Mouse (Mus musculus): ENCODE results near the gene Cldn19. TPM values are rescaled to one million over a fixed set of nuclear protein-coding genes. Genes with fewer than 3 reads are reported as not detected.
A peak's percentile ranks its signal among the peaks of the same experiment; 100 is the strongest.

Cldn19 gene
- polyA plus RNA-seq, 1 experiment from 2014 or later: not detected

DNA sequence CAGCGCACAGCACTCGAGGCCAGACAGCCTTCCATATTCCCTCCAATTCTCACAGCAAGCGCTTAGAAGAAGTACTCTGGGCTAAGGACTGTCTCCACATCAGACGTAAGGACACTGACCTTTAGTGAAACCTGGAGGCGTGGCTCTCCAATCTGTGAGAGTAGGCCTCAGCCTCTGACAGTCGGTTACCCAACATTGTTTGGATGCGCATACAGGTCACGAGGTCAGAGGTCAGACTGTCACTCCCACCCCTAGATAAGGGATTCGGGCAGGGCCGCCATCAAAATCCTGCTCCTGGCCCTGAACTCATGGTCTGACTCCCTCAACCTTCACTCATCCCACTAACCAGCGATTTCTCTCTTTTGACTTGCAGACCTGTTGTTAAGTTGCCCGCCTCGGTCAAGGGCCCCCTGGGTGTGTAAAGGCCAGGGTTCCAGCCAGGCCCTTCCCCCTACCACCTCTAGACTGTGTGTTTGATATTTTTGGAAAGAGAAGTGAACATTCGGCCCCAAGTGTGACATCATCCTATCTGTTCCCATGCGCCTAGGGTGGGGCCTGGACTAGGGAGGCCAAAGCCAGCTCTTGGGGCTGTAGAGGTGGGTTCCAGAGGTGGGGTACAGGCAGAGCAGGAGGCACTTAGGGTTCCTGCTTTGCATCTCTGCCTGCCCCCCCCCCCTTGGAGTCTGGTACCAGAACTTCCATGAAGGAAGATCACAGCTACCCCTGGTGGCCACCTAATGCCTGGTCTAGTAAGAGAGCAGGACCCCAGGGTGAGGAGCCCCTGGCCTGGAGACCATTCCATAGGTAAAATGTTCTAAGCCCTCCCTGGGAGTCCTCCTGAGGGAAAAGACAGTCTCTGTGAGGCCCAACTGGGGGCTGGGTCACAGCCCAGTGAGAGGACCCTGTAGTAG is 4.4 kb downstream of the Cldn19 start:
- Histone ChIP-seq H3K27ac (ENCODE audit: low read depth, low read length) (no peak overlapping the region), H3K4me3 (ENCODE audit: low read depth, low read length) (no peak overlapping the region), H3K9ac (ENCODE audit: low read depth, low read length) (no peak overlapping the region), H3K4me1 (ENCODE audit: control insufficient read depth, insufficient read depth, low read length) (0 out of 2 replicates have a peak, but pooled peaks cover 2% of the 10 kb centered on the region), H3K36me3 (ENCODE audit: control insufficient read depth, insufficient read depth, low read length) (no peaks in the 10 kb centered on the region), H3K27me3 (ENCODE audit: control insufficient read depth, insufficient read depth, low read length) (no peaks in the 10 kb centered on the region), H3K4me2 (no peak overlapping the region), H3K9me3 (replicated peaks; ENCODE audit: control insufficient read depth, low read length) (no peaks in the 10 kb centered on the region)
- ATAC-seq (replicated peaks; ENCODE audit: insufficient number of reproducible peaks, low FRiP score, low TSS enrichment): peak; percentile 25; the same call in 1 of the 2 replicates
- 74% methylated on average over 15 of the region's 15 CpGs for WGBS (ENCODE audit: insufficient replicate concordance)

DNA sequence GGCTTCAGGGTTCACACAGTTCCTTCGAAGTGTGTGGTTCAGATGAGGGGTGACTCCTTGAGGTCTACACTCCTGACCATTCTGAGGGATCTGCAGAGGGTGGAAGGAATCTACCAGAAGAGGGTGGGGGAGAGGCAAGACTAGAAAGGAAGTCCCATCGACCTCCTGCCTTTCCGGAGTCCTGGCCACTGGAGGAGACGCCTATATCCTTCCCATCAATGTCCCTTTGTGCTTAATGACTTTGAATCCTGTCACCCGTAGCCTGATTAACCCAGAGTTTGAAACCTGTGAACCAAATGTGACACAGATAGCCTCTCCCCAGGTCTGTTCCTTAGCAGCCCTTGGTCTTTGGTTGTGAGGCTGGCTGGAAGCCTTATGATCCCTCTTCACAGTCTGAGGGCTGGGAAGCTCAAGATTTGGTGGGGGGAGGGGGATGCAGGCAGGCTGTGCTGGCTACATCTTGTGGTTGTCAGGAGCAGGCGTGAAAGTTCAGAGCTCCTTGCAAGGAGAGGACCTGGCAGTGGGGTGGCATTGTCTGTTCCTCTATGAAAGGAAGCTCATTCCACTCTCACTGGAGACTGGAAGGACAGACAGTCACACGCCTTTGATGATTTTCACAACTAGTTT is 6.0 kb downstream of the Cldn19 start:
- H3K9ac ChIP-seq (ENCODE audit: low read depth, low read length): no peak overlapping the region
- no peak overlapping the region for H3K4me3 ChIP-seq (ENCODE audit: low read depth, low read length)
- no peaks in the 10 kb centered on the region for H3K9me3 ChIP-seq (replicated peaks; ENCODE audit: control insufficient read depth, low read length)
- no peak overlapping the region for H3K4me2 ChIP-seq
- no peak overlapping the region for H3K27ac ChIP-seq (ENCODE audit: low read depth, low read length)
- H3K4me1 ChIP-seq (ENCODE audit: control insufficient read depth, insufficient read depth, low read length): 0 out of 2 replicates have a peak, but pooled peaks cover 2% of the 10 kb centered on the region
- no peak for ATAC-seq (replicated peaks; ENCODE audit: insufficient number of reproducible peaks, low FRiP score, low TSS enrichment)
- WGBS (ENCODE audit: insufficient replicate concordance): 35% methylated on average over 7 of the region's 7 CpGs
- no peaks in the 10 kb centered on the region for H3K27me3 ChIP-seq (ENCODE audit: control insufficient read depth, insufficient read depth, low read length)
- no peaks in the 10 kb centered on the region for H3K36me3 ChIP-seq (ENCODE audit: control insufficient read depth, insufficient read depth, low read length)

DNA sequence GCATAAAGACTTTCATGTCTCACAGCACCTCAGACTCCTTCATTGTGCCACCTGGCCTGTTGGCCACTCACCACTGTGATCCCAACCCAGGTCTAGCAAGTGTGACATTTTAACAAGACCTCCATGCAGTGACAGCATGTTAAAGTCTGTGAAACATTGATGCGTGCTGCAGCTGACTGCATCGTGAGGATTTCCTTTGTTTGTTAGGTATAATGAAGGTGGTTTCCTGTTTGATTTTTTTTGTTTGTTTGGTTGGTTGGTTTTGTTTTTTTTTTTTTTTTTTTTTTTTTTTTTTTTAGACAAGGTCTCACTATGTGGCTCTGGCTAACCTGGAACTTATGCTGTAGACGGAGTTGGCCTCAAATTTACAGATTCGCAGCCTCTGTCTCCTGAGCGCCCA is 7.3 kb downstream of the Cldn19 start:
- Histone ChIP-seq H3K4me1 (ENCODE audit: control insufficient read depth, insufficient read depth, low read length) (0 out of 2 replicates have a peak, but pooled peaks cover 2% of the 10 kb centered on the region), H3K4me2 (no peak overlapping the region), H3K27ac (ENCODE audit: low read depth, low read length) (no peak overlapping the region), H3K36me3 (ENCODE audit: control insufficient read depth, insufficient read depth, low read length) (no peaks in the 10 kb centered on the region), H3K9ac (ENCODE audit: low read depth, low read length) (no peak overlapping the region), H3K4me3 (ENCODE audit: low read depth, low read length) (no peak overlapping the region), H3K9me3 (replicated peaks; ENCODE audit: control insufficient read depth, low read length) (no peaks in the 10 kb centered on the region), H3K27me3 (ENCODE audit: control insufficient read depth, insufficient read depth, low read length) (no peaks in the 10 kb centered on the region)
- ATAC-seq (replicated peaks; ENCODE audit: insufficient number of reproducible peaks, low FRiP score, low TSS enrichment): no peak
- WGBS (ENCODE audit: insufficient replicate concordance): 87% methylated on average over 5 of the region's 5 CpGs

DNA sequence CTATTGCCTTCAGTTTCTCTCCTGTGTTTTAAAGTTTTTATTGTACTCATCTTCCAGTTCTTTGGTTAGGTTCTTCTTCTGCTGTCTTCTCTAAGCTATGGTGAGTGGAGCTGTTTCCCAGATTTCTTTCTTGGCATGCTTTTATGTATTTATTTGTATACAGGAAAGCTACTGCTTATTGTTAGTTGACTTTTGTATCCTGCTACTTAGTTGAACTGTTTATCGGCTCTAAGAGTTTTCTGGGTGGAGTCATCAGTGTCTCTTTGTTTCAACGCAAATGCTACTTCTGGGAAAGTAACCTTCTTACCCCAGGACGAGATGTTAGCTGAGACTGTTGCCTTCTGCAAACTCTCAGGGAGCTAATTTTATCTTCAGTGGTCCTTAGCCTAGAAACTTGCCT is 8.2 kb downstream of the Cldn19 start:
- Histone ChIP-seq H3K4me2 (no peak overlapping the region), H3K9me3 (replicated peaks; ENCODE audit: control insufficient read depth, low read length) (no peaks in the 10 kb centered on the region), H3K27me3 (ENCODE audit: control insufficient read depth, insufficient read depth, low read length) (no peaks in the 10 kb centered on the region), H3K27ac (ENCODE audit: low read depth, low read length) (no peak overlapping the region), H3K36me3 (ENCODE audit: control insufficient read depth, insufficient read depth, low read length) (no peaks in the 10 kb centered on the region), H3K4me1 (ENCODE audit: control insufficient read depth, insufficient read depth, low read length) (0 out of 2 replicates have a peak, but pooled peaks cover 2% of the 10 kb centered on the region), H3K4me3 (ENCODE audit: low read depth, low read length) (no peak overlapping the region), H3K9ac (ENCODE audit: low read depth, low read length) (no peak overlapping the region)
- WGBS (ENCODE audit: insufficient replicate concordance): 61% methylated on average over 3 of the region's 3 CpGs
- ATAC-seq (replicated peaks; ENCODE audit: insufficient number of reproducible peaks, low FRiP score, low TSS enrichment): no peak

DNA sequence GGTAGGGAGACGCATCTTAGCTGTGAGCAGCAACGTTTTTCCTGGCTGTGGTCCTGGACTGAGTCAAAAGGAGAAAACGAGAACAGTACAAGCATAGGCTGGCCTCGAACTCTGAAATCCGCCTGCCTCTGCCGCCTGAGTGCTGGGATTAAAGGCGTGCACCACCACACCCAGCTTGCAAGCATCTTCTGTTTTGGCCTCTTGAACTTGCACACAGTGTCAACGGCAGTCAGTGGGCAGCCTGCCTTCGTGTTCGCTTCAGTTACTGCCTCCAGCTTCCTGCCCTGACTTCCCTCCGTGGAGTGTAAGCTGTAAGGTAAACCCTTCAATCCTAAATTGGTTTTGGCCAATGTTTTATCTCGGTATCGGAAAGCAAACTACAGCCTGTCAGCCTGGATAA is 11.4 kb downstream of the Cldn19 start:
- ATAC-seq (replicated peaks; ENCODE audit: insufficient number of reproducible peaks, low FRiP score, low TSS enrichment): no peak
- Histone ChIP-seq H3K4me1 (ENCODE audit: control insufficient read depth, insufficient read depth, low read length) (no peaks in the 10 kb centered on the region), H3K36me3 (ENCODE audit: control insufficient read depth, insufficient read depth, low read length) (peaks cover 7% of the 10 kb centered on the region), H3K9me3 (replicated peaks; ENCODE audit: control insufficient read depth, low read length) (no peaks in the 10 kb centered on the region), H3K9ac (ENCODE audit: low read depth, low read length) (no peak overlapping the region), H3K27ac (ENCODE audit: low read depth, low read length) (no peak overlapping the region), H3K4me3 (ENCODE audit: low read depth, low read length) (no peak overlapping the region), H3K27me3 (ENCODE audit: control insufficient read depth, insufficient read depth, low read length) (no peaks in the 10 kb centered on the region), H3K4me2 (no peak overlapping the region)
- 72% methylated on average over 13 of the region's 13 CpGs for WGBS (ENCODE audit: insufficient replicate concordance)

DNA sequence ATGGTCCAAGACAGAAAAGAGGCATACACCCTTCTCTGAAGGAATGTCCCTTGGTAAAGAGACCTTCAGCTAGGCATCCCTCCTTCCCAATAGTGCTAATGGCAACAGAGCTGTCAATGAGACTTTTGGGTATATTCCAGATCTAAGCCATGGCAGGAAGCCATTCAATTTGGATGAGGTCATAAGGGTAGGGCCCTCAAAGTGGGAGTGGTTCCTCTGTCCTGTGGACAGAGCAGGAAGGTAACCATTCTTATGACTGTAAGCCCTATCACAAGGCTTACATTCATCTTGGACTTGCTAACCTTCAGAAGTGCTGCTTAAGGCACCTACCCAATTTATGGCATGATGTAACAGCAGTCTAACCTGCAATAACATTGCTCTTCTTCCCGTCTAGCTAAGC is 19.4 kb downstream of the Cldn19 start:
- Histone ChIP-seq H3K27ac (ENCODE audit: low read depth, low read length) (0 out of 2 replicates have a peak overlapping the region, but pooled peaks have one; percentile 6), H3K27me3 (ENCODE audit: control insufficient read depth, insufficient read depth, low read length) (no peaks in the 10 kb centered on the region), H3K4me3 (ENCODE audit: low read depth, low read length) (no peak overlapping the region), H3K4me2 (no peak overlapping the region), H3K9ac (ENCODE audit: low read depth, low read length) (no peak overlapping the region), H3K36me3 (ENCODE audit: control insufficient read depth, insufficient read depth, low read length) (peaks cover 36% of the 10 kb centered on the region), H3K9me3 (replicated peaks; ENCODE audit: control insufficient read depth, low read length) (no peaks in the 10 kb centered on the region), H3K4me1 (ENCODE audit: control insufficient read depth, insufficient read depth, low read length) (no peaks in the 10 kb centered on the region)
- 73% methylated on average over 1 of the region's 1 CpGs for WGBS (ENCODE audit: insufficient replicate concordance)
- ATAC-seq (replicated peaks; ENCODE audit: insufficient number of reproducible peaks, low FRiP score, low TSS enrichment): no peak

DNA sequence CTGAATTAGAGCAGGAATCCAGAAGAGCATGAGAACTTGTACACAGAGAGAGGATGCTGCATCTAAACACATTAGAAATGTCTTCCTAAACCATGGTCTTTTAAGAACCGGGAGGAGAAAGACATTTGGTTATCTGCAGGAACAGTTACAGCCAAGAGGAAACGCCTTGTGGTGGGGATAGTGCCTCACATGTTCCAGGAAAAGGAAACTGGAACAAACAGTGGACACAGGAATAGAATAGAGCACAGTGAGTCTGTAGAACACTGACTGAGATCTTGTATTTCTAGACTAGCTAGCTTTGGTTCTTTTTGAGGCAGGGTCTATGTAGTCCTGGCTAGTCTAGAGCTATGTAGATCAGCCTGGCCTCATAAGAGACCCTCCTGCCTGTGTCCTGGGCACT is 20.0 kb downstream of the Cldn19 start:
- 55% methylated on average over 2 of the region's 2 CpGs for WGBS (ENCODE audit: insufficient replicate concordance)
- peak; percentile 39; the same call in 1 of the 2 replicates for ATAC-seq (replicated peaks; ENCODE audit: insufficient number of reproducible peaks, low FRiP score, low TSS enrichment)
- Histone ChIP-seq H3K9me3 (replicated peaks; ENCODE audit: control insufficient read depth, low read length) (no peaks in the 10 kb centered on the region), H3K9ac (ENCODE audit: low read depth, low read length) (no peak overlapping the region), H3K4me1 (ENCODE audit: control insufficient read depth, insufficient read depth, low read length) (no peaks in the 10 kb centered on the region), H3K27me3 (ENCODE audit: control insufficient read depth, insufficient read depth, low read length) (no peaks in the 10 kb centered on the region), H3K27ac (ENCODE audit: low read depth, low read length) (peak overlapping the region; percentile 18), H3K4me2 (no peak overlapping the region), H3K4me3 (ENCODE audit: low read depth, low read length) (no peak overlapping the region), H3K36me3 (ENCODE audit: control insufficient read depth, insufficient read depth, low read length) (peaks cover 40% of the 10 kb centered on the region)

DNA sequence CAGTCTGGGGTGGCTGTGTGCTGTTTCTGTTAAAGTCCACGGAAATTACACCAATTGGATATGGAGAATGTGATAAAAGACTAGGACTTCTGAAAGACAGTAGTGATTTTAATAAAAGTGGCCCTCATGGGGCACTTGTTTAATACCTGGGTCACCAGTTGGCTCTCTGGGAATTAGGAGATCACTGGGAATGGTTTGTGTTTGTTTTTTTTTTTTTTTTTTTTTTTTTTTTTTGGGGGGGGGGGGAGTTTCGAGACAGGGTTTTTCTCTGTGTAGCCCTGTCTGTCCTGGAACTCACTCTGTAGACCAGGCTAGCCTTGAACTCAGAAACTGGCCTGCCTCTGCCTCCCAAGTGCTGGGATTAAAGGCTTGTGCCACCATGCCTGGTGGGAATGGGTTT is 20.5 kb downstream of the Cldn19 start:
- Histone ChIP-seq H3K27ac (ENCODE audit: low read depth, low read length) (peak overlapping the region; percentile 18), H3K4me2 (no peak overlapping the region), H3K4me1 (ENCODE audit: control insufficient read depth, insufficient read depth, low read length) (no peaks in the 10 kb centered on the region), H3K4me3 (ENCODE audit: low read depth, low read length) (no peak overlapping the region), H3K27me3 (ENCODE audit: control insufficient read depth, insufficient read depth, low read length) (no peaks in the 10 kb centered on the region), H3K9me3 (replicated peaks; ENCODE audit: control insufficient read depth, low read length) (no peaks in the 10 kb centered on the region), H3K9ac (ENCODE audit: low read depth, low read length) (no peak overlapping the region), H3K36me3 (ENCODE audit: control insufficient read depth, insufficient read depth, low read length) (peaks cover 39% of the 10 kb centered on the region)
- no peak for ATAC-seq (replicated peaks; ENCODE audit: insufficient number of reproducible peaks, low FRiP score, low TSS enrichment)
- WGBS (ENCODE audit: insufficient replicate concordance): 75% methylated on average over 2 of the region's 2 CpGs

Data from heart, embryonic 11.5 days (tissue).